Mouse (Mus musculus) bone marrow macrophage, adult 2 months (primary cell): ENCODE data around the gene Panx3.

Experiments used
- CTCF ChIP-seq: IDR thresholded peaks from 2 replicates; pipeline ENCODE4 v1.5.1; 2012; ENCODE audit warnings: low read depth, mild to moderate bottlenecking, low read length, moderate library complexity
- POLR2A ChIP-seq: IDR thresholded peaks from 2 replicates; pipeline ENCODE4 v1.6.1; 2012; ENCODE audit warnings: mild to moderate bottlenecking, low read depth, low read length, borderline replicate concordance

DNA sequence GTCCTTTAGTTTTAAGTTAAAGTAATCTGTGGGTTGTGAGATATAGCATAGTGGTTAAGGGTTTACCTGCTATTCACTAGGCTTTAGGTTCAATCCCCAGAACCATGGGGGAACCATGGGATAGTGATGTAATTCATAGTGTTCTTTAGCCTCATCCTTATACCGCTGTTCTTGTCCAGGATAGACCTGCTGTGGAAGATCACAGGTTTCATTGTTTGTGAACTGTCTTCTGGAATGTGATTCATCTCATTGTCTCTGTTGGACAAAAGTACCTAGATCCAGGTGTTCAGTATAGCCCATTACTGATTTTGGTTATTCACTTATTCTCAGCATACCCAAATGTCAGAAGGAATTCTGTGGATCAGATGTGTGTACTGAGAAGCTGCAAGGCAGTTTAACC is 41.8 kb downstream of the Panx3 start:
- no peak for TF ChIP-seq POLR2A
- no peak for TF ChIP-seq CTCF
